Mouse (Mus musculus): ENCODE measurements at regions not wholly inside any gene's neighbourhood (a gene's known extent, or its start where the extent isn't known, plus 50 kb on each side); places are given as distances from the start of the nearest gene placed in this dataset.

GRCm38 (mm10) chr12:77143521-77143920 is 94.4 kb upstream of the Fut8 start:
- H3K27me3 ChIP-seq = no peaks in the 10 kb centered on the region

GRCm38 (mm10) chr12:77143105-77143504 is 94.8 kb upstream of the Fut8 start:
- Histone ChIP-seq H3K9ac (replicated peaks) (no peak overlapping the region), H3K4me3 (no peak overlapping the region), H3K4me2 (replicated peaks) (no peak overlapping the region), H3K27me3 (no peaks in the 10 kb centered on the region), H3K4me1 (no peaks in the 10 kb centered on the region), H3K9me3 (no peaks in the 10 kb centered on the region), H3K27ac (replicated peaks) (no peak overlapping the region), H3K36me3 (no peaks in the 10 kb centered on the region)
- WGBS = 90% methylated on average over 12 of the region's 12 CpGs
- no peak for ATAC-seq (replicated peaks)

More at GRCm38 (mm10) chr12:77143521-77143920, 94.4 kb upstream of the Fut8 start:
- WGBS = 83% methylated on average over 6 of the region's 6 CpGs
- H3K4me1 ChIP-seq = no peaks in the 10 kb centered on the region
- ATAC-seq (replicated peaks) = no peak
- H3K4me3 ChIP-seq = no peak overlapping the region
- H3K9me3 ChIP-seq = no peaks in the 10 kb centered on the region
- H3K9ac ChIP-seq (replicated peaks) = no peak overlapping the region
- no peak overlapping the region for H3K27ac ChIP-seq (replicated peaks)
- no peaks in the 10 kb centered on the region for H3K36me3 ChIP-seq
- no peak overlapping the region for H3K4me2 ChIP-seq (replicated peaks)

GRCm38 (mm10) chr12:77142224-77142623 is 95.7 kb upstream of the Fut8 start:
- H3K9me3 ChIP-seq = no peaks in the 10 kb centered on the region
- ATAC-seq (replicated peaks) = no peak
- no peak overlapping the region for H3K9ac ChIP-seq (replicated peaks)
- H3K27me3 ChIP-seq = no peaks in the 10 kb centered on the region
- no peaks in the 10 kb centered on the region for H3K36me3 ChIP-seq
- H3K4me3 ChIP-seq = no peak overlapping the region
- H3K4me1 ChIP-seq = no peaks in the 10 kb centered on the region
- 93% methylated on average over 4 of the region's 4 CpGs for WGBS
- H3K27ac ChIP-seq (replicated peaks) = no peak overlapping the region
- H3K4me2 ChIP-seq (replicated peaks) = no peak overlapping the region

GRCm38 (mm10) chr12:77141260-77142201 is 96.4 kb upstream of the Fut8 start:
- ATAC-seq (replicated peaks) = no peak
- Histone ChIP-seq H3K4me3 (no peak overlapping the region), H3K36me3 (no peaks in the 10 kb centered on the region), H3K9ac (replicated peaks) (no peak overlapping the region), H3K27ac (replicated peaks) (no peak overlapping the region), H3K9me3 (no peaks in the 10 kb centered on the region), H3K27me3 (no peaks in the 10 kb centered on the region), H3K4me1 (no peaks in the 10 kb centered on the region), H3K4me2 (replicated peaks) (no peak overlapping the region)
- 83% methylated on average over 8 of the region's 8 CpGs for WGBS

DNA sequence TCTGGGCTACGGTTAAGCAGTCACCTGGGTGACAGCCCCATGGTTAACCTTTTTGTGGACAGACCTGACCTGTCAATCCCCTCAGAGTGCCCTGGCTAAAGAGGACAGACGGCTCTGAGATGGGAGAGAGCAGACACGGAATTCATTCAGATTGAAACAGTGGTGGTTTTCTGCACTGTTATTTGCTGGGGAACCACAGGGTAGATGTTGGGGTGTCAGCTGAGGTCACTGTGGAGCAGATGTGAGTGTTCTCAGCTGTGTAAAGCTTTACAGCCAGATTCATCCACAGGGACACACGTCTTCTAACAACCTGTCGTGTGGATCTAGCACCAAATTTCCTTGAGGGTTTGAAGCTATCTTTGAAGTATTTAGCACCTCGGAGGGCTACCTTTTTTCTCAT is 97.3 kb upstream of the Fut8 start:
- no peak overlapping the region for H3K4me3 ChIP-seq
- 61% methylated on average over 6 of the region's 6 CpGs for WGBS
- no peaks in the 10 kb centered on the region for H3K36me3 ChIP-seq
- no peaks in the 10 kb centered on the region for H3K4me1 ChIP-seq
- ATAC-seq (replicated peaks) = no peak
- no peaks in the 10 kb centered on the region for H3K9me3 ChIP-seq
- no peak overlapping the region for H3K4me2 ChIP-seq (replicated peaks)
- H3K9ac ChIP-seq (replicated peaks) = no peak overlapping the region
- no peak overlapping the region for H3K27ac ChIP-seq (replicated peaks)
- H3K27me3 ChIP-seq = no peaks in the 10 kb centered on the region

DNA sequence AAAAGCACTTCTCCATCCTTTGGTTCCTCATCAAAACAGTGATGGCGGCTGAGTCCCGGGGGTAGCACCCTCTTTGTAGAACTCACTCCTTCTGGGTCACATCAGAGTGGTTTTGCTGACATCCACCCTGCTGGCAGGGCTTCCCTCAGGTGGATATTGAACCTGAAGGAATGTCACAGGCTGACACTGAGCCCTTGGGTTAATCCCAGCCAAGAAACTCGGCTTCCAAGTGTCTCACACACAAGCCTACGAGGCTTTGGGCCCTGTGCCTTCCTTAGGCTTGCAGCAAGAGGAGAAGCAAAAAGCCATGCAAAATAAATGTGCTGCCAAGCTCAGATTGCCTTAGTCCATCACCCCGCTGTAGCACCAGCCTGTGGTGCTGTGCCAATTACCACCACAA is 97.8 kb upstream of the Fut8 start:
- Histone ChIP-seq H3K27ac (replicated peaks) (no peak overlapping the region), H3K4me2 (replicated peaks) (no peak overlapping the region), H3K27me3 (no peaks in the 10 kb centered on the region), H3K4me1 (no peaks in the 10 kb centered on the region), H3K36me3 (no peaks in the 10 kb centered on the region), H3K4me3 (no peak overlapping the region), H3K9ac (replicated peaks) (no peak overlapping the region), H3K9me3 (no peaks in the 10 kb centered on the region)
- WGBS = 67% methylated on average over 5 of the region's 5 CpGs
- ATAC-seq (replicated peaks) = no peak

DNA sequence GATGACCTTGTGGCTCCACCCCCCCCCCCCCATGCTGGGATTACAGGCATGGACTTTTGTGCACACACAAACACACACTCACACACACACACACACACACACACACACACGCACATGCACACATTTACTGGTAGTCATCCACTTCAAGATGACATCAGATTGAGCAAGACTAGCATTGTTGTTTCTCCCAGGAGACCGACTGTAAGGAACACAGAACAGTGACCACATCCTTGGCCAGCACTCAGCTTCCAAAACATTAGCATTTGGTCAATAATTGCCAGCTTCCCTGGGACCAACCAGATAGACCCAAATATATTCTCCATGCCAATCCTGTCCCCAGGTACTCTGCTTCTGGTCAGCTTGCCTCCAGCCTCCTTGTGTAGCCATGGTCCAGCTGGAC is 98.2 kb upstream of the Fut8 start:
- 79% methylated on average over 2 of the region's 2 CpGs for WGBS
- ATAC-seq (replicated peaks) = no peak
- no peak overlapping the region for H3K27ac ChIP-seq (replicated peaks)
- H3K4me2 ChIP-seq (replicated peaks) = no peak overlapping the region
- no peaks in the 10 kb centered on the region for H3K36me3 ChIP-seq
- no peaks in the 10 kb centered on the region for H3K9me3 ChIP-seq
- no peak overlapping the region for H3K4me3 ChIP-seq
- H3K27me3 ChIP-seq = no peaks in the 10 kb centered on the region
- H3K9ac ChIP-seq (replicated peaks) = no peak overlapping the region
- H3K4me1 ChIP-seq = no peaks in the 10 kb centered on the region

GRCm38 (mm10) chr12:77138506-77139201 is 99.3 kb upstream of the Fut8 start:
- ATAC-seq (replicated peaks) = no peak
- no peaks in the 10 kb centered on the region for H3K36me3 ChIP-seq

GRCm38 (mm10) chr12:77137291-77137830 is 100.6 kb upstream of the Fut8 start:
- no peaks in the 10 kb centered on the region for H3K27me3 ChIP-seq
- no peak overlapping the region for H3K4me2 ChIP-seq (replicated peaks)
- H3K27ac ChIP-seq (replicated peaks) = no peak overlapping the region
- no peak overlapping the region for H3K4me3 ChIP-seq
- no peak for ATAC-seq (replicated peaks)
- no peaks in the 10 kb centered on the region for H3K9me3 ChIP-seq
- no peaks in the 10 kb centered on the region for H3K36me3 ChIP-seq
- WGBS = 91% methylated on average over 10 of the region's 10 CpGs
- no peak overlapping the region for H3K9ac ChIP-seq (replicated peaks)
- H3K4me1 ChIP-seq = no peaks in the 10 kb centered on the region

More at GRCm38 (mm10) chr12:77138506-77139201, 99.3 kb upstream of the Fut8 start:
- H3K4me3 ChIP-seq = no peak overlapping the region
- no peak overlapping the region for H3K27ac ChIP-seq (replicated peaks)
- H3K4me1 ChIP-seq = no peaks in the 10 kb centered on the region
- no peaks in the 10 kb centered on the region for H3K9me3 ChIP-seq
- no peak overlapping the region for H3K9ac ChIP-seq (replicated peaks)
- H3K27me3 ChIP-seq = no peaks in the 10 kb centered on the region
- 80% methylated on average over 11 of the region's 11 CpGs for WGBS
- no peak overlapping the region for H3K4me2 ChIP-seq (replicated peaks)

GRCm38 (mm10) chr12:77135661-77136060 is 102.3 kb upstream of the Fut8 start:
- Histone ChIP-seq H3K27ac (replicated peaks) (no peak overlapping the region), H3K9me3 (no peaks in the 10 kb centered on the region), H3K27me3 (no peaks in the 10 kb centered on the region), H3K36me3 (no peaks in the 10 kb centered on the region), H3K4me1 (no peaks in the 10 kb centered on the region), H3K4me2 (replicated peaks) (no peak overlapping the region), H3K4me3 (no peak overlapping the region), H3K9ac (replicated peaks) (no peak overlapping the region)
- 88% methylated on average over 6 of the region's 6 CpGs for WGBS
- ATAC-seq (replicated peaks) = no peak

DNA sequence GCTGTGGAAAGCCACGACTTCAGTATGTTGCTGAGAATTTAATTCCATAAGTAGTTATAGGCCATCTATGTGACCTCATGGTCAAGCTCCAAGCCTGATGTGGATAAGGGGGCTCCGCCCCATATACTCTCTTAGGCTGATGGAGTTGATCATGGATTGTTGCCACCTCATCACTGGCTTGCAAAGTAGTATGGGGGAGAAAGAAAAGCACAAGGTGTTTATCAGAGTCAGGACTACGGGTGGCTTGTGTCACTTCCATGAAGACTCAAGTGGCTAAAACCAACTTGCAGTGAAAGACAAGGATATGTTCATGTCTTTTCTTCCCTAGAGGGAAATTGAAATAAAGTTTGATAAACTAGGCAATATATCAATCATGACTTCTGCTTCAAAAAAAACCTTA is 102.9 kb upstream of the Fut8 start:
- no peaks in the 10 kb centered on the region for H3K36me3 ChIP-seq
- no peaks in the 10 kb centered on the region for H3K4me1 ChIP-seq
- H3K4me2 ChIP-seq (replicated peaks) = no peak overlapping the region
- H3K27me3 ChIP-seq = no peaks in the 10 kb centered on the region
- no peak overlapping the region for H3K9ac ChIP-seq (replicated peaks)
- 96% methylated on average over 3 of the region's 3 CpGs for WGBS
- no peak overlapping the region for H3K4me3 ChIP-seq
- no peak overlapping the region for H3K27ac ChIP-seq (replicated peaks)
- ATAC-seq (replicated peaks) = no peak
- no peaks in the 10 kb centered on the region for H3K9me3 ChIP-seq

- 90% methylated on average over 9 of the region's 9 CpGs for WGBS
- Histone ChIP-seq H3K4me2 (replicated peaks) (no peak overlapping the region), H3K4me3 (no peak overlapping the region), H3K4me1 (no peaks in the 10 kb centered on the region), H3K9me3 (no peaks in the 10 kb centered on the region), H3K27me3 (no peaks in the 10 kb centered on the region), H3K36me3 (no peaks in the 10 kb centered on the region), H3K27ac (replicated peaks) (no peak overlapping the region), H3K9ac (replicated peaks) (no peak overlapping the region)
- ATAC-seq (replicated peaks) = no peak
Observed at GRCm38 (mm10) chr12:77134306-77135010, 103.5 kb upstream of the Fut8 start.

All from forebrain, embryonic 15.5 days (tissue).